Mouse (Mus musculus) spleen, embryonic (tissue): ENCODE data around the gene F830045P16Rik.

Source experiments
- CTCF ChIA-PET: fragments of 350-600 bp; sonication (Branson Sonifier 250); formaldehyde crosslinking; loops from one replicate; lab custom pipeline; 2022; lab: Charles Lee

Gene F830045P16Rik

DNA sequence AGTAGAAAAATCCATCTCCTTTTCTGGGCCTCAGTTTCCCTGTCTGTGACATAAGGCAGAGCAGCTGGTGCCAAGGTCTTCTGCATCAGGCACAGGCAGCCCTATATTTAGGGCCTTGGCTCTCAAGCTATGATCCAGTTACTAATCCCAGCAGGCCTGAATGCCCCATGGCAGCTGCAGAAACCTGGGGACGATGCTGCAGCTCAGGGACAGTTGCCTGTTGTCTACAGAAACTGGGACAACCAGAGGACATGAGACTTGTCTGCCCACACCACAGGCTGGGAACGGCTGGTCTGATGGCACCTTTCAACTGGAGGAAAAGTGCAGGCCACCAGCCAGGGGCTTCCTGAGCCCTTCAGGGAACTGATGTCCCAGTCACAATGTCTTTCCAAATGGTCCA, at the start of gene F830045P16Rik:
F830045P16Rik (minus strand) TSS at position 226 of the 400 bp plus-strand sequence.
- CTCF ChIA-PET = no interaction called here

DNA sequence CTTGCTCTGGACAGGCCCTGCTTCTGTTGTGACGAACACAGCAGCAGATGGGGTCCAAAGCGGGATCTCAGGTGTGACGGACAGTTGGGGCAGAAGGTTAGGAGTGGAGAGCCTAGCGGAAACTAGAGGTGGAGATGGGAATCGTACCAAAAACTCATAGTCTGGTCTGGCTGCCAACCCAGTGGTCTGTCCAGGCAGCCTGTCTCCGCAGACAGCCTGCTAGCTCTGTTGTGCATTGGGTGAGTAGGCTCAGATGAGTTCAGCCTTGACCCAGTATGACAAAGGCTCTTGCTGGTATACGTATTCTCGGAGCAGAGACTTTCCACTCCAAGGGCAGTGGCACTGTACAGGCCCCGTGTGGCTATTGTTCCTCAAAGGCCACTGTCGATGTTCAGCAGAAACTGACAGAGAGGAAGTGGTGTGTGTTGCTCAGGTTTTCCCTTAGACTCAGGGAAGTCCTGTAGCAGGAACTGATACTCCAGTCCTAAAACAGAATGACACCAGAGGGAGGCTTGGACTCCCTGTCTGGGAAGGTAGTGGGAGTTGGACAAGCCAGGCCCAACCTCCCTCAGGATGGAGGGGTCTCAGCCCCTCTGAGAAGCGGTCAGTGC, 49.6 kb upstream of the F830045P16Rik start:
- CTCF ChIA-PET = interaction anchor here (0.5 kb wide), 1 partner anchor 69 kb away, joined by 3 read pairs; no protein-coding TSS in a partner anchor

DNA sequence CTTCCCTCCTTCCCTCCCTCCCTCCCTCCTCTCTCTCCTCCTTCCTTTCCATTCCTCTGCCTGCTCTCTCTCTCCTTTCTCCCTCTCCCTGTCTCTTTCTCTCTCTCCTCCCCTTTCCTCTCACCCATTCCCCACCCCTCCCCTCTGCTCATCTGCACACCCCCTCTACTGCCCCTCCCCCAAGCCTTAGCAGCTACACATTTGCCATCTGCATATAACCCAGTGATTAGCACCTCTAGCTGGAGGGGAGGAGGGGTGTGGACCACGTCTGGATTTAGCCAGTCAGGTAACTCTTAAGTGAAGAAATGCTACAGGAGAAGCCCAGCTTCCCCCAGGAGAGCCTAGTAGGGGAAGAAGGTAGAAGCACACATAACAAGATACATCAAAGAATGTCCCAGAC, 48.5 kb upstream of the F830045P16Rik start:
- CTCF ChIA-PET = interaction anchor here (0.6 kb wide), 1 partner anchor 43 kb away, joined by 12 read pairs; no protein-coding TSS in a partner anchor

DNA sequence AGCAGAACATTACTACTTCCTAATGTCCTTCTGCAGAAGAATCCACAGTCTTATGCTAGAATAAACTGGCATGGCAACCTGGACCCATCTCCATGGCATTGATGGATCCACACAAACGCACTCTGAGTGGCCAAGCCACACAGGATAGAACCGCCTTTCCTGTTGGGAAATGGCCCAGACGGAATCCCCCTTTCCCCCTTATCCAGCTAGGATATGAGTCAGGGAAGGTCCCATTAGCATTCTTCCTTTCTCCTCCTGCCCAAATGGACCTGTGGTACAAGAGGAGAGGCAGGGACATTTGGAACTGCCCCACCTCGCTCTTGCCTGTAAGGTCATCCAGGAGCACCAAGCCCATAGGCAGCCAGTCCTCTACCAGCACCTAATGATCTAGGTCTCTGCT, 45.9 kb upstream of the F830045P16Rik start:
- CTCF ChIA-PET = no interaction called here

DNA sequence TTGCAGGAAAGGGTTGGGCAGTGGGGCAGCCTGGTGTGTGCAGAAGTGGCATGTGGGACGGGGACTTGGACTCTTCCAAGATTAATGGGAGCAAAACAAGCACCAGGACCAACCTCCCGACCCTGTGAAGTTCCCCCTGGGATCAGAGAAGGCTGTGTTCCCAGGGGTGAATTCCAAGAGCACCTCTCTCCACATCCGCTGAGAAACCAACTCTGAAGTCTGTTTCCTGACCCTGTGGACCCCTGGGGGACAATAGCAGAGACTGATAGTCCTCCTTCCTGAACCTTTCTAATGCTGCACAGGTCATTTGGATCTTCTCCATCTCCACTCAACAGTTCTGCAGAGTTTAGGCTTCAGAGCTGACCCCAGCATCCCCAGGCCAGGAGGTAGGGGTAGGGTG, 45.4 kb upstream of the F830045P16Rik start:
- CTCF ChIA-PET = no interaction called here

DNA sequence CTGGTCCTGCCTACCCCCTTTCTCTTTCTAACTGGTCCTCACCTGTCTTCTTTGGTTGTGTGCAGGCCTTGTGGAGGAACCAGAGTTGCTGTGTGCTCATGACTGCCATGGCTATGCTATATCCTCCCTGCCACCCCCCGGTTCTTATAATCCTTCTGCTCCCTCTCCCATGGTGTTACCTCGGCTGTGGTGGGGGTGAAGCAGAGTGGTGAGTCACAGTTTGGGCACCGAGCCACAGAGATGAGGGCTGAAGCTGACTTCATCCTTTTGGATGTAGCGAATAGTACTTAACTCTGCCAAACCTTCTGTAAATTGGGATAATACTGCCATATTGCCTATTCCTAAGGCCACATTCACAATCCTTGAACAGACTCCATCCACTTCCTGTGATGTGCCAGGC, 44.3 kb upstream of the F830045P16Rik start:
- CTCF ChIA-PET = interaction anchor here (0.7 kb wide), 1 partner anchor 20 kb away, joined by 3 read pairs; no protein-coding TSS in a partner anchor

DNA sequence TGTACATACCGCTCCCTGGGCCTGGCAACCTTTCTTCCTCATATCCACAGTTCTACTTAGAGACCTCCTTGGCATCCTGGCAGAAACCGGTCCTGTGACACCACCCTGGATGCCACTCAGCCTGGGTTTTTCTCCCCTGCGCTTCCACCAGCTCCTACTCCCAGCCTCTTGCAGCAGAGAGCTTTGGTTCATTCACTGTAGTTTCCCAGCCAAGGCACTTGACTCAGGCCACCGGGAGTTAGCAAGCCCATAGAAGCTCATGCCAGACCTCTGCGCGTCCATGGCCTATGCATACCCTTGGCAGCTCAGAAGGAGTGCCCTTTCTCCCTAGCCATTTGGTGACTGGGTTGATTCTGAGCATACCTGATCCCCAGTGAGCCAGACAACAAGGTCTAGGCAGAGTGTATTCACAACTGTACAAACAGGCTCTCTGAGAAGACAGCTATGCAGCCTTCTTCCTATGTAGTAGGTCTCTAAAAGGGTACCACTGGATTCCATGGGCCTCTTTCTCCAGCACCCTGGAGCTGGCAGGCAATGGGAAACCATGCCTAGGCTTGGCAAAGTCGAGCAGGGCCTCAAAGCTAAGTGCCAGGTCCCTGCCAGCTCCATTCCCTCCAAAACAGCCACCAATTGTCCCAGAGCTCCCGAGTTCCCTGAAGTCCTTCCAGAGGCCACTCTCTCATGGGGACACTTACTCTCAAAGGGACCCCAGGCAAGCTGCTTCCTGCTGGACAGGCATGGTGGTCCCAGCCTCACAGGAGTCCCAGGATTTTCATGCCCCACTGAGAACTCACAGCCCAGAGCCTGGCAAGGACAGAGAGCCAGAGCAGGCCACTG, 40.4 kb upstream of the F830045P16Rik start:
- CTCF ChIA-PET = interaction anchor here (0.5 to 0.7 kb wide), 2 partner anchors 56 to 100 kb away, joined by 3 to 11 read pairs; no protein-coding TSS in a partner anchor

DNA sequence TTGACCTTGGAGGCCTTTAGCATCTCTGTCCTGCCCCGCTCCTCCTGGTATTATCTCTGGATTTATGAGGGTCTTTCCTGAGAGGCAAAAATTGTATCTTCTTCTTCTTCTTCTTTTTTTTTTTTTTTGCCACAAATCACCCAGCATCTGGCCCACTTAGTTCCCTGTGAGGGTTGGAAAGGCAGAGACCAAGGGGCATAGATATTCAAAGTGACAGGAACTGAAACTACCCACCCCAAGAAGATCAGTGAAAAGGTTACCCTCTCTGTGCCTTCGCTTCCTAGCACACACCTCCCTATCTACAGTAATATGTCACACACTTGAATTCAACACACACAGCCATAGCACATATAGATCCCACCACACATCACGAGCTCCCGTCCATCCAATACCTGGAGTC, 38.7 kb upstream of the F830045P16Rik start:
- CTCF ChIA-PET = interaction anchor here (0.5 to 1.0 kb wide), 5 partner anchors 8 to 1147 kb away, joined by 3 to 7 read pairs (median 4); no protein-coding TSS in a partner anchor

DNA sequence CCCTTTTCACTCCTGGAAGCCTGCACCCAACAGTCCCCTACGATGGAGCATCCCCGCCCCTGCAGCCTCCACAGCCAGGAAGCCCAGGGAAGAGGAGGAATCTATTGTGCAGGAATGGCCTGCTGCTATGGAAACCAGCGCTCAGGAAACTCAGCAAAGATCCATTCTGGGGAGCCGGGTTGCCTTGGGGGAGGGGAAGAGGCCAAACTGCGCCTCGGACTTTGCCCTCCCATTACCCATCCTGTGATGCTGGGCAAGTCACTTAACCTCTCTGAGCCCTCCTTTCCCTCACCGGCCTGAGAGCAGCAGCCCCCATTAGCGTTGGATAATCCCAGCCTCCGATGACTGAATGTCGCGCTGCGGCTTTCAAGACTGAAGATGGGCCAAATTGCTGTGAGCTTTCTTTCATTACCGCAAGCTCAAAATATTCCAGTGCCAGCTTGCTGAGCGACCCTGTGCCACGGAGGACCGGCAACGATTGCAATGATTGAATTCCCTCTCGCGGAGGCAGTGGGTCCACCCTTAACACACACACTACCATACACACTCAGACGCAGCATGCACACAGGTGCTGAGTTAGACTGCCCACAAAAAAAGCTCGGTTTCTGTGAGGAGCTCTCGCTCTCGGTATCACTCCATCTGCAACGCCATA, 38.1 kb upstream of the F830045P16Rik start:
- CTCF ChIA-PET = interaction anchor here (0.5 to 1.0 kb wide), 3 partner anchors 9 to 419 kb away, joined by 3 to 5 read pairs (median 4); no protein-coding TSS in a partner anchor

DNA sequence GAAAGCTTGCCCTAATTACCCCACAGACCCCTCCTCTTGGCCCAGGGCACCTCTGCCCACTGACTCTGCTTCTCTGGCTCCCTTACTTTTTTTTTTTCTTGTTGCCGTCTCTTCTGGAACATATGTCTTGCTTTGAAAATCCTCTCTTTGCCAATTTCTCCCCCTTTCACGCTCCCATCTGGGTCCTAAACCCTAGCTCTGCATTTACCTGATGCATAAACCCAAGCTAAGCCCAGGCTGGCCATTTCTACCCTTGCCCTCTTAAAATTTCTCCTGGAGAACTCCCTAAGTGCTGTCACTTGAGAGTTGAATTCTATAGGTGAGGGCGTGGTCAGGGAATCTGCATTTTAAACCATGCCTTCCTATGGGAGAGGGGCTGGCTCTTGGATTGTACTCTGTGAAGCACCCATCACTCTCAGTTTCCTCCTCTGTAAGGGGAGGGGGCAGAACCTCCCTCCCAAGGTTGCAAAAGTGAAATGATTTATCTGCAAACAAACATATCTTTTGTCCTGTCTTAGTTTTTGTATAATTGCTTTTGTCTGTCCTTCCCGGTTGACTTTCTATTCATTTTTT, 37.4 kb upstream of the F830045P16Rik start:
- CTCF ChIA-PET = interaction anchor here (0.7 kb wide), 1 partner anchor 12 kb away, joined by 3 read pairs; no protein-coding TSS in a partner anchor

DNA sequence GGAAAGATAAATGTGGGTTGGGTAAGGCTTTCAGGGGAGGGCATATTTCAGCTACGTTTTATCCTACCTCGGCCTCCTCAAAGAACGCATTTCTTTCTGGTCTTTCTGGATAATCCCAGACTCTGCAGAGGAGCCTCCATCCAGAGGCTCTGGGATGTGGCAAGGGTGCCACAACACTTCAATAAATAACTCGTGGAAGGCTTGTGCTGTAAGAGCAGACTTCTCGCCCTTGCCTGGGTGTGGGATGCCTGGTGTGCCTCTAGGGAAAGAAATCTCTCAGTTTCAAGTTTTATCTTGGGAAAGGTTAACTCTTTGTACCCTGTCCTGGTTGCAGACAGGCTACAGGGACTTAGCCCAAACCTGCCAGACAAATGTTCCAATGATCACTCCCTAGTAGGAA, 33.2 kb upstream of the F830045P16Rik start:
- CTCF ChIA-PET = interaction anchor here (0.7 kb wide), 1 partner anchor 19 kb away, joined by 9 read pairs; no protein-coding TSS in a partner anchor

DNA sequence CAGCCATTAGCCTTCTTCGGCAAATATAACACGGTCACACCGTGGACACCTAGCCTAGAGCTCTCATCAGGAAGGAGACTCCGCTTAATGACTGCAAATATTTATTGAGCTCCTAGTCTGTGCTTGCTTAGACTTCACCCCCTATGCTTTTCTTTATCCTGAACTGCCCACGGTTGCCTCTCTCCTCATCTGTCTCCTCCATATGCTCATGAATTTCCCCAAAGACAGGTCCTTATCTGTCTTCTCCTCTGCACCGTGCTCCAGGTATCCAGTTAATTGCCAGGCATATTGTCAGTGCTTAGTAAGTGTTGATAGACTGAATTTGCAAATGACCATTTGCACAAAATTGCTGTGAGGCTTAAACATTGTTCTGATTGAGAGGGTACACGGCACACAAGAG, 32.7 kb upstream of the F830045P16Rik start:
- CTCF ChIA-PET = no interaction called here

DNA sequence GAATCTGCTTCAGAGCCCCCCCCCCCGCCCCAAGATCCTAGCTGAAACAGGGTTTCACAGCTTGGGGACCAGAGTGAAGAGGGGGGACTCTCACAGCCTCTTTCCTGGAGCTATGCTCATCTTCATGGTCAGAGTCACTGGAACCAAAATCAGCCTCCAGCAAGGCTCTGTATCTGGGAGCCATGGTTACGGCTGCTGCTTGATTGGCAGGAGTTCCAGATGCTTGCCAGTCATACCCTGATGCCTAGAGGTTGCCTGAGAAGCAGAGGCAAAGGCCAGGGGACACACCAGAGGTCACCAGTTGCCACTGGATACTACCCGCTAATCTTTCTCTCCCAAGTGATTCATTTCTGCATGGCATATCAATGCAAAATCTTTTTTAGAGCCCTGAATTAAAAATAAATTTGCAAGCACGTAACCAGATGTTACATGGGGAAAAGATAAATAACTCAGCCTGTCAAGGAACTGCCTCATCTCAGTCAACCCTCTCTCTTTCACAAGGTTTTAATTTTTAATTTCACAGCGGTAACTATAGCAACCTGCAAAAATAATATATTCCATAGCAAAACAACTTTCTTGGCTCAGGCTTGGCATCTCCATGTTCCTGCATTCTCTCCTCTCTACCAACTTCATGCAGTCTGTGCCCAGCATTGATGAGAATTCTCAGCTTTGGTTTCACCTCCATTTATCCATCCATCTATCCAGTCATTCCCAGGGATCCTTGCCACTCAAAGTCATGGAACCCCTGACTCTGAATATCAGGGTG, 27.7 kb upstream of the F830045P16Rik start:
- CTCF ChIA-PET = no interaction called here

DNA sequence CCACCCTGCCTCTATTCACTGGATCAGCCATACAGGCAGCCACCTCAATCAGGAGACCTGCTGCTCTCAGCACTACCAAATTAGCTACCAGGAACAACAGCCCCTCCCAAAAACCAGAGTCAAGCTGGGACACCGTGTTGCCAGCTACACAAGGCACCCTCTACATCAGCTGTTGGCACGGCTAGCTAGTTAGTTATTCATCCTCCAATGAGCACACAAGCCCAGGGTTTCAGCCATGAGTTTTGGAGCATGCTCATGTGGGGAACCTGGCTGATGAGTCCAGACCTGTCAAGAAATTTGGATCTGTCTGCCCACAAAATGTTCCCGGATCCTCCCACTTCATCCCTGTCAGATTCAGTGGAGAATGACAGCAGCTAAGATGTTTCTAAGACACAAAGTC, 25.4 kb upstream of the F830045P16Rik start:
- CTCF ChIA-PET = interaction anchor here (0.6 kb wide), 1 partner anchor 12 kb away, joined by 3 read pairs; no protein-coding TSS in a partner anchor

DNA sequence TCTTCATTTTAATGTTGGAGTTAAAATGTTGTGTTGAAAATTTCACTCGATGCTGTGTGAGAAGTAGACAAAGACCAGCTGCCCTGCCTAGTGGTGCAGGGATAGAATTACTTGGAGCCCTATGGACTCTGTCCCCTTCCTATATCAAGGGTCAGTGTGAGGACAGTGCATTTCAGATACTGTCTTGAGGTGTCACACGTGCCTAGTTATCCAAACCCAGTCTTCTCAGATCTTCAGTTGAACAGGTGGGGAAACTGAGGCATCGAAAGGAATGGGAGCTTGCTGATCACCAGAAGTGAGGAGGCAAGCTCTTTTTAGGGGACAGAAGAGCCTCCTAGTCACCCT, 22.4 kb upstream of the F830045P16Rik start:
- CTCF ChIA-PET = interaction anchor here (0.6 kb wide), 1 partner anchor 223 kb away, joined by 3 read pairs; no protein-coding TSS in a partner anchor

DNA sequence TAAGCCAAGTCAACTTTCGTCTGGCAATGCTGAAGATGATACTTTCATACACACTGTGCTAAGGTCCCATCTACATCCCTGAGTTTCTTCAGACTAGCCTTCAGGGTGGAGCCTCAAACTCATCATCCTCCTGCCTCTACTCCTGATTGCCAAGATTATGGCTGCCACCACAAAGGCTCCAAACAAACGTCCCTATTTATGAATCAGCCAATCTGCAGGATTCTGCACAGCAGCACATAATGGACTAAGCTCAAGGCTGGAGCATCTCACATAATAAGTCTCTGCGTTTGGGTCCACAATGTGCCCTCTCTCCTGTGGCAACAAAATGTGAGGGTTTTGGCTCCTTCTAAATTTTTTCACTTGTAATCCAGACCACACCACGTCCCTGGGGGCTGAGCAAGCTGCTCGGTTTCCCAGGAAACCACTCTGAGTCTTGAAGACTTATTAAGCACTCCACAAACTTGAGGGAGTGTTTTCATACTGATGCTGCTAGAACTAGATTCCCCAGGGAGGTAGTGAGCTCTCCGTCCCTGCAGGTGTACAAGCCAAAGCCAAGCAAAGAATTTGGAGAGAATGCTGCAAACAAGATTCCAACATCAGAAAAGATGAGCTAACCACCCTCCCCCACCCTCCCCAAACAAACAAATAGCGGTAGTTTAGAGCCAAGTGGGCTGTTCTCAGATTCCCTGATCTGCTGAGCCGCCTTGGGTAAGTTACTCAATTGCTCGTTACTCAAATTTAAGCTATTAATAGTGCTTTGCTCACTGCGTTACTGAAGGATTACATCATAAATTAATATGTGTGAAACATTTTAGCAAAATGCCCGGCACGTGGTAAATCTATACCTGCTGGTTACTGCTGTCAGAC, 21.8 kb upstream of the F830045P16Rik start:
- CTCF ChIA-PET = interaction anchor here (0.5 kb wide), 1 partner anchor 116 kb away, joined by 3 read pairs; no protein-coding TSS in a partner anchor

DNA sequence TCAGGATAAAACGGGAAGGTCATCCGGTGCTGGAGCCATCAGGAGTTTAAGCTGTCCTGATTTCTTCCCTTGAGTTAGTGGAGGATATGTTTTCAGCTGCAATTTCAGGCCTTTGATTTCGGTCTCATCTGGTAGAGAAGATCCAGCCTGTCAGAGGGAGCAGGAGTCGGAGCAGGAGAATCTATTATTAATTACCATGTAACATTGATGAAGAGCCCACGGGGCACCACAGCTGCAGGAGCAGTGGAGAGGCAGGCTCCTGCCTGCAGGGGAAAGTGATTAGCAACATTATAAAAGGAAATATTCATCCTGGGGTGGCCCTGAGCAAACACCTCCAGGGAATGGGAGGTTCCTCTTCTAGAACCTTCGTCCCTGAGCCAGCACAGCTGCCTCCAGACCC, 19.7 kb upstream of the F830045P16Rik start:
- CTCF ChIA-PET = no interaction called here

DNA sequence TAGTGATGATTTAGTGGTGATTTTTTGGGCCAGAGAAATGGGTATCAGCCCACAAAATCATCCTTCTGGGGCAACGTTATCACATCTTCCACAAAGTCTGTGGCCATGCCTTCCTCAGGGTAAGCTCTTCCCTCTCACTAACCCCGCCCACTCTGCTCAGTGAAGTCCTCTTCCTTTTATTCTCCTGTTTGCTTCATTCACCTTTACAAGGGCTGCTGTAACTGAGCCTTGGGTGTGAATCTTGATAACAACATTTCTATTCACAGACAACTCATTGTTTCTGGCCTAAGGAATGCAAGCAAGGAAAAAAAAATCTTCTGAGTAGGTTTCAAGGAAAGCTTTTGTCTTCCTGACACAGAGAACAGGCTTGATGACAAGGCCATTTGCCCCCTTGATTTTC, 14.4 kb upstream of the F830045P16Rik start:
- CTCF ChIA-PET = interaction anchor here (0.6 kb wide), 2 partner anchors 16 to 19 kb away, joined by 4 to 9 read pairs; no protein-coding TSS in a partner anchor

DNA sequence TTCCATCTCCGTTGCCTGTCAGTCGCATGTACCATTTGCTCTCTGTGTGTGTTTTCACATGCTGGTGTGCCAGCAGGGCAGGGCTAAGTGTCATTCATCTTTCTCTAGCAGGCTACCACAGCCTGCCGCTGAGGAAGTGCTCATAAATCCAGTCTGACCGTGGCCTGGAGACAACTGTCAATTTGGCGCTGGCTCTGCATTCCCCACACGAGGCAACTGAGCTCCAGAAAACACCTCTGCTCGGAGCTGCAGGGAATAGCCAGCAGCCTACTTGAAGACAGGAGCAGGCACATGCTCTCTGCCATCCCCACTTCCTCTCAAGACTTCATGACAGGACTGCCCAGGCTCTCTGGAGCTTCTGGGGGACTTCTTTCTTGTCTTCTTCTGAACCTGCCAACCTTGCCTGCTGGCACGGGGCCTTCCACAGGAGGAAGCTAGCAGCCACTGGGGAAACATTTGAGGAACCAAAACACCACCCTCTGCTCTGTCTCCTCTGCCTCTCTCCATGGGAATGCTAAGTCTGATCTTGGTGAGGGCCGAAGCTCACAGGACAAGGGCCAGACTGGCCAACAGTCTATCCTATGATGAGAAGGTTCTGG, 13.2 kb upstream of the F830045P16Rik start:
- CTCF ChIA-PET = no interaction called here
